ENCODE assay signal across 8 mouse cellular contexts in the genomic region with DNA sequence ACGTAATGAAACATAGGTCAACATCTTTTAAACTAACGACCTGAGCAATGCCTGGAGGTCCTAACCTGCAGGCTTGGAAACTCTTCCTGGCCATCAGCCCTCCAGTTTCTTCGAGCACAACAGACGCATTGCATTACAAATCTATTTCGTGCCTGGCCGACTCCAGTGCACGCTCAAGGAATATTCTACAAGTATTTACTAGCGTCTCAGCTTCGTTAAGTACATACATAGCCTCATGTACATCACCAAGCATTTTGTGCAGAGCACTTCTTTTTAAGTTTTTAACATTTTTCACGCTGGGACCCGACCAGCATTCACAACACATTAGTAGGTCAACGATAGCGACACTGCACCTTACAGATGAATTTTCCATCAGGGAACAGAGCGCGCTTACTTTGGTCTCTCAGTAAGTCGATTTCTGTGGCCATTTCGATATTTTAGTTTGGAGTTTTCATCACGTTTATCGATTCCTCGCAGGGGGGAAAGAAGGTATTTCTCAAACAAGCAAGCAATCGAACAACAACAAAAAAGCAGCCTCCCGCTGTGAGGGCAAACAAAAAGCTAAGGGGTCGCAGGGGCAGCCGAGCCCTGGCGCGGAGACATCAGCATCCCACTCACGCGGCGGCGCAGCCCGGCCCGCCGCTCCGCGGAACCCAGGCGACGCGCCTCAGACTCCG. TPM values are rescaled to one million over a fixed set of nuclear protein-coding genes. Genes with fewer than 3 reads are reported as not detected.
DNase-seq lines count a peak whose midpoint lies in the region; ATAC-seq lines count a peak whose summit lies in the region.

No protein-coding gene starts in this region.

- H3K9ac ChIP-seq in embryonic facial prominence, embryonic 14.5 days (ENCODE audit: low read depth, low read length) = peak overlapping the region; percentile 85
- H3K9ac ChIP-seq in hindbrain, embryonic 15.5 days = peak overlapping the region; percentile 87
- peak overlapping the region; percentile 88 for H3K9ac ChIP-seq in midbrain, embryonic 16.5 days (ENCODE audit: low read depth, low read length)

- intact Hi-C loops in left cerebral cortex, postnatal 14 days (cut with DNase I) = no loop called here

- H3K27me3 ChIP-seq in embryonic facial prominence, embryonic 14.5 days (replicated peaks; ENCODE audit: control insufficient read depth, insufficient read depth, low read length) = no peaks in the 10 kb centered on the region
- H3K27me3 ChIP-seq in hindbrain, embryonic 15.5 days = no peaks in the 10 kb centered on the region
- H3K27me3 ChIP-seq in midbrain, embryonic 16.5 days (ENCODE audit: control insufficient read depth, insufficient read depth, low read depth, low read length) = no peaks in the 10 kb centered on the region

- ATAC-seq in embryonic facial prominence, embryonic 14.5 days (ENCODE audit: low read depth) = no peak
- ATAC-seq in hindbrain, embryonic 15.5 days (ENCODE audit: low FRiP score, low read depth) = no peak
- ATAC-seq in midbrain, embryonic 16.5 days = no peak
- no peak for ATAC-seq in megakaryocyte progenitor cell, adult 5-6 weeks (replicated peaks; ENCODE audit: poor library complexity)

- DNase-seq in ovary, postnatal 36 days (ENCODE audit: low spot score) = peak; percentile 3
- DNase-seq in ovary, adult 18-20 months (ENCODE audit: low spot score) = no peak
- peak; percentile 28 for DNase-seq in NIH3T3 (ENCODE audit: low read depth)
- peak; percentile 35 for DNase-seq in embryonic facial prominence, embryonic 14.5 days (ENCODE audit: low spot score)
- DNase-seq in left cerebral cortex, postnatal 14 days (ENCODE audit: low spot score in 2 of 2) = peak; percentile 12 to 17

- no peaks in the 10 kb centered on the region for H3K36me3 ChIP-seq in embryonic facial prominence, embryonic 14.5 days (ENCODE audit: control insufficient read depth, insufficient read depth, low read length)
- H3K36me3 ChIP-seq in hindbrain, embryonic 15.5 days = no peaks in the 10 kb centered on the region
- no peaks in the 10 kb centered on the region for H3K36me3 ChIP-seq in midbrain, embryonic 16.5 days (ENCODE audit: control insufficient read depth, insufficient read depth, low read length)

- H3K4me1 ChIP-seq in embryonic facial prominence, embryonic 14.5 days (ENCODE audit: control insufficient read depth, insufficient read depth, low read length) = peaks cover 13% of the 10 kb centered on the region
- H3K4me1 ChIP-seq in hindbrain, embryonic 15.5 days (replicated peaks) = peaks cover 26% of the 10 kb centered on the region
- H3K4me1 ChIP-seq in midbrain, embryonic 16.5 days (ENCODE audit: control insufficient read depth, insufficient read depth, low read length) = peaks cover 21% of the 10 kb centered on the region

- H3K4me2 ChIP-seq in embryonic facial prominence, embryonic 14.5 days (ENCODE audit: low read depth, low read length) = peak overlapping the region; percentile 56
- H3K4me2 ChIP-seq in hindbrain, embryonic 15.5 days = peak overlapping the region; percentile 68
- peak overlapping the region; percentile 91 for H3K4me2 ChIP-seq in midbrain, embryonic 16.5 days (ENCODE audit: low read length)

- H3K4me3 ChIP-seq in embryonic facial prominence, embryonic 14.5 days (ENCODE audit: low read depth, low read length) = peak overlapping the region; percentile 81
- H3K4me3 ChIP-seq in hindbrain, embryonic 15.5 days = peak overlapping the region; percentile 82
- peak overlapping the region; percentile 85 for H3K4me3 ChIP-seq in midbrain, embryonic 16.5 days (ENCODE audit: low read depth, low read length)

- no peaks in the 10 kb centered on the region for H3K9me3 ChIP-seq in embryonic facial prominence, embryonic 14.5 days (ENCODE audit: control insufficient read depth, low read length)
- no peaks in the 10 kb centered on the region for H3K9me3 ChIP-seq in hindbrain, embryonic 15.5 days
- H3K9me3 ChIP-seq in midbrain, embryonic 16.5 days (replicated peaks; ENCODE audit: control insufficient read depth, low read length, poor library complexity, severe bottlenecking) = no peaks in the 10 kb centered on the region

- peak overlapping the region; percentile 95 for H3K27ac ChIP-seq in embryonic facial prominence, embryonic 14.5 days (replicated peaks; ENCODE audit: low read depth, low read length)
- peak overlapping the region; percentile 94 for H3K27ac ChIP-seq in hindbrain, embryonic 15.5 days (replicated peaks)
- H3K27ac ChIP-seq in midbrain, embryonic 16.5 days (ENCODE audit: low read length) = peak overlapping the region; percentile 94

- WGBS in embryonic facial prominence, embryonic 14.5 days = under 1% methylated on average over 31 of the region's 39 CpGs
- WGBS in hindbrain, embryonic 15.5 days = under 1% methylated on average over 39 of the region's 39 CpGs
- under 1% methylated on average over 39 of the region's 39 CpGs for WGBS in midbrain, embryonic 16.5 days

RNA-seq across cellular contexts. Expression of a gene that starts 0.6 kb away (rescaled TPM):
- 17.5 and 19.3 TPM in 2 replicates for polyA plus RNA-seq in embryonic facial prominence, embryonic 14.5 days (2014; fragmentation: Nextera tagmentation; extraction: Ambion mirVana)
- polyA plus RNA-seq in hindbrain, embryonic 15.5 days (2015; fragmentation: Nextera tagmentation; extraction: Ambion mirVana) = 18.7 and 19.4 TPM in 2 replicates
- total RNA-seq in left cerebral cortex, postnatal 14 days (2021) = 10 to 100 TPM; 12.4 to 14.2 TPM
- polyA plus RNA-seq in midbrain, embryonic 16.5 days (2015; fragmentation: Nextera tagmentation; extraction: Ambion mirVana) = 17.1 and 18.8 TPM in 2 replicates
- total RNA-seq in megakaryocyte progenitor cell, adult 5-6 weeks (2015) = 27.3 and 31.4 TPM in 2 replicates
- total RNA-seq in megakaryocyte progenitor cell, adult 5-6 weeks (2017) = 29.0 and 29.1 TPM in 2 replicates

RNA-seq across cellular contexts. Expression of a gene that starts 0.7 kb away (rescaled TPM):
- polyA plus RNA-seq in embryonic facial prominence, embryonic 14.5 days (2014; fragmentation: Nextera tagmentation; extraction: Ambion mirVana) = 13.0 and 14.2 TPM in 2 replicates
- 9.7 and 10.6 TPM in 2 replicates for polyA plus RNA-seq in hindbrain, embryonic 15.5 days (2015; fragmentation: Nextera tagmentation; extraction: Ambion mirVana)
- total RNA-seq in left cerebral cortex, postnatal 14 days (2021) = 1 to 10 TPM; 5.6 to 8.2 TPM
- 8.2 and 9.8 TPM in 2 replicates for polyA plus RNA-seq in midbrain, embryonic 16.5 days (2015; fragmentation: Nextera tagmentation; extraction: Ambion mirVana)
- total RNA-seq in megakaryocyte progenitor cell, adult 5-6 weeks (2015) = 10.8 and 13.0 TPM in 2 replicates
- 11.5 and 17.4 TPM in 2 replicates for total RNA-seq in megakaryocyte progenitor cell, adult 5-6 weeks (2017)
